7 mouse cellular contexts compared by ENCODE assay signal in the genomic region with DNA sequence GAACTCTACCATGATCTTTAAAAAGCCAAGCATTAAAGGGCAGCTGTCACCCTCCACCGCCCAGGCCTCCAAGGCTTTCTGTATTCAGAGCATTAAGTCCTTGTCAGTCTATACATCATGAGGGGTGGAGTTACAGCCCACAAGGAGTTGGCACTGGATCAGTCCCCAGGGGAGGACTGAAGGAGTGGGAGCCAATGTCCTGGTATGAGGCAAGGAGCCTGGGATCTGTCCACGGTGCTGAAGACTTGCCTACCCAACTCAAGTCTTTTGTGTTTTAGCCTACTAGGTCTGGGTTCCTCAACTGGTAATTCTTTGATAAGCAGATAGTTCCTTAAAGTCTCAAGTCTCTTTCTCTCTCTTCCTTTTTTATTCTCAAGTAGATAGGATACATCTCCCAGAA.
DNase-seq lines count a peak whose midpoint lies in the region; ATAC-seq and TF ChIP-seq lines count a peak whose summit lies in the region.

No protein-coding gene starts in this region.

- 12% methylated on average over 2 of the region's 2 CpGs for WGBS in thymus, adult 2 months
- WGBS in limb, embryonic 10.5 days: 15% methylated on average over 2 of the region's 2 CpGs
- 19% methylated on average over 2 of the region's 2 CpGs for WGBS in forebrain, embryonic 16.5 days

- no peaks in the 10 kb centered on the region for H3K9me3 ChIP-seq in limb, embryonic 10.5 days (replicated peaks)
- no peaks in the 10 kb centered on the region for H3K9me3 ChIP-seq in forebrain, embryonic 16.5 days (ENCODE audit: control insufficient read depth, low read length)

- no peak overlapping the region for H3K27ac ChIP-seq in thymus, adult 2 months (ENCODE audit: control insufficient read depth, insufficient read depth, low read length)
- no peak overlapping the region for H3K27ac ChIP-seq in limb, embryonic 10.5 days
- no peak overlapping the region for H3K27ac ChIP-seq in forebrain, embryonic 16.5 days (ENCODE audit: low read length)

- TF ChIP-seq POLR2A in thymus, adult 2 months (IDR thresholded peaks at IDR 0.05; ENCODE audit: control insufficient read depth, extremely low read depth, insufficient read depth, low read length, poor library complexity): no peak

- H3K4me2 ChIP-seq in forebrain, embryonic 16.5 days (ENCODE audit: low read length): no peak overlapping the region

- H3K36me3 ChIP-seq in thymus, adult 2 months (ENCODE audit: control insufficient read depth, insufficient read depth, low read length): no peaks in the 10 kb centered on the region
- H3K36me3 ChIP-seq in limb, embryonic 10.5 days: no peaks in the 10 kb centered on the region
- no peaks in the 10 kb centered on the region for H3K36me3 ChIP-seq in forebrain, embryonic 16.5 days (ENCODE audit: control insufficient read depth, insufficient read depth)

- no peak for ATAC-seq in forebrain, embryonic 16.5 days

- no peak for TF ChIP-seq CTCF in thymus, adult 2 months (IDR thresholded peaks at IDR 0.05; ENCODE audit: borderline replicate concordance, control insufficient read depth, extremely low read depth, insufficient read depth, low read length, poor library complexity)

- no peak overlapping the region for H3K4me3 ChIP-seq in thymus, adult 2 months (ENCODE audit: control insufficient read depth, insufficient read depth, low read length)
- H3K4me3 ChIP-seq in limb, embryonic 10.5 days: no peak overlapping the region
- no peak overlapping the region for H3K4me3 ChIP-seq in forebrain, embryonic 16.5 days (replicated peaks; ENCODE audit: low read length)

- DNase-seq in thymus, postnatal 4 days: peak; percentile 57
- DNase-seq in thymus, adult 2 months: no peak
- DNase-seq in c-Kit-positive CD71-negative TER-119-negative erythroid progenitor cells, embryonic 14.5 days (ENCODE audit: low read depth): peak; percentile 58
- DNase-seq in limb, embryonic 10.5 days (ENCODE audit: low spot score): peak; percentile 81
- peak; percentile 70 for DNase-seq in retina, postnatal 1 day
- no peak for DNase-seq in cerebellum, adult 18-20 months

- no peaks in the 10 kb centered on the region for H3K4me1 ChIP-seq in thymus, adult 2 months (replicated peaks; ENCODE audit: control insufficient read depth, insufficient read depth, low read length)
- peaks cover 23% of the 10 kb centered on the region for H3K4me1 ChIP-seq in limb, embryonic 10.5 days
- H3K4me1 ChIP-seq in forebrain, embryonic 16.5 days (replicated peaks; ENCODE audit: control insufficient read depth, insufficient read depth, low read length): no peaks in the 10 kb centered on the region

- H3K27me3 ChIP-seq in thymus, adult 2 months (ENCODE audit: control insufficient read depth, insufficient read depth, low read length): no peaks in the 10 kb centered on the region
- peaks cover 26% of the 10 kb centered on the region for H3K27me3 ChIP-seq in limb, embryonic 10.5 days (ENCODE audit: low read depth, poor library complexity, severe bottlenecking)
- peaks cover 17% of the 10 kb centered on the region for H3K27me3 ChIP-seq in forebrain, embryonic 16.5 days (replicated peaks; ENCODE audit: control insufficient read depth, insufficient read depth, low read length)

- no peak overlapping the region for H3K9ac ChIP-seq in forebrain, embryonic 16.5 days (replicated peaks; ENCODE audit: low read depth, low read length)

Comparison
In these comparisons a context has a peak if more than half of its experiments do, and no peak if none do; other contexts are left out.
1. DNase-seq: peak in thymus, postnatal 4 days (single experiment), c-Kit-positive CD71-negative TER-119-negative erythroid progenitor cells, embryonic 14.5 days (single experiment), limb, embryonic 10.5 days (single experiment) and retina, postnatal 1 day (single experiment); none in thymus, adult 2 months (single experiment) and cerebellum, adult 18-20 months (0 of 2).